Comparison of ENCODE assay signal across 18 mouse cellular contexts in genomic region chr11:57601806-57602455, GRCm38 (mm10). TPM values are rescaled to one million over a fixed set of nuclear protein-coding genes. Genes with fewer than 3 reads are reported as not detected.
DNase-seq lines count a peak whose midpoint lies in the region; ATAC-seq and TF ChIP-seq lines count a peak whose summit lies in the region.
"Had no signal": no experiment of that assay in that cellular context is flagged by ENCODE, and none has a peak within 500 bp of the region (broad histone marks: within the 10 kb centered on the region; RNA-seq: fewer than 3 reads in every experiment).

No protein-coding gene starts in this region.

- dilution Hi-C loops in CH12.LX (cut with MboI; ENCODE audit: extremely low pct_ligation_motif_present, extremely low pct_unique_long_range_greater_than_20kb, low sequenced_read_pairs) = no loop called here

- DNase-seq in heart, adult 9 months (ENCODE audit: low spot score in 2 of 2) = peak; percentile 15 to 21
- DNase-seq in heart, postnatal 25 days (ENCODE audit: low spot score) = no peak
- DNase-seq in CH12.LX (ENCODE audit: extremely low read depth) = peak; percentile 19
- DNase-seq in urinary bladder, postnatal 10 days (ENCODE audit: low spot score) = no peak
- DNase-seq in frontal cortex, adult 2 months (ENCODE audit: extremely low spot score in 1 of 2, low spot score in 1 of 2) = no peak
- DNase-seq: cerebellum, adult 2 months; forebrain, postnatal 0 days; kidney, adult 2 months; kidney, postnatal 36 days; layer of hippocampus, postnatal 36 days; lung, postnatal 14 days had no signal

- no peak for TF ChIP-seq RAD21 in CH12.LX (IDR thresholded peaks at IDR 0.05; ENCODE audit: low read depth, low read length)

- H3K27me3 ChIP-seq in CH12.LX (replicated peaks) = peaks cover 88% of the 10 kb centered on the region
- H3K27me3 ChIP-seq in midbrain, embryonic 13.5 days = peaks cover 40% of the 10 kb centered on the region
- H3K27me3 ChIP-seq: hindbrain, embryonic 15.5 days had no signal

- no peak overlapping the region for H3K9ac ChIP-seq in CH12.LX (ENCODE audit: insufficient read depth, low read depth)
- H3K9ac ChIP-seq in midbrain, embryonic 13.5 days (replicated peaks) = no peak overlapping the region
- H3K9ac ChIP-seq: forebrain, postnatal 0 days; hindbrain, embryonic 15.5 days; limb, embryonic 13.5 days had no signal

- intact Hi-C loops in heart, postnatal 25 days (cut with DNase I) = no loop called here

- TF ChIP-seq POLR2A in CH12.LX (IDR thresholded peaks at IDR 0.05; ENCODE audit: low read depth, low read length) = no peak

- H3K9me3 ChIP-seq in CH12.LX (replicated peaks; ENCODE audit: low read length) = peaks cover 7% of the 10 kb centered on the region
- no peaks in the 10 kb centered on the region for H3K9me3 ChIP-seq in midbrain, embryonic 13.5 days
- H3K9me3 ChIP-seq: hindbrain, embryonic 15.5 days; limb, embryonic 13.5 days had no signal

- in situ Hi-C loops in CH12.LX (cut with MboI; ENCODE audit: low pct_ligation_motif_present, low pct_unique_long_range_greater_than_20kb, low sequenced_read_pairs) = loop anchor here (25.0 kb wide), 1 partner anchor 335 kb away; no protein-coding TSS in a partner anchor

- no peak overlapping the region for H3K4me3 ChIP-seq in CH12.LX (replicated peaks in 1 of 3; ENCODE audit: low read depth in 2 of 3, low read length in 2 of 3, poor library complexity in 1 of 3)
- no peak overlapping the region for H3K4me3 ChIP-seq in midbrain, embryonic 13.5 days (replicated peaks)
- H3K4me3 ChIP-seq: erythroblast, embryonic 14.5 days; hindbrain, embryonic 15.5 days; limb, embryonic 13.5 days had no signal

- H3K4me2 ChIP-seq in CH12.LX (ENCODE audit: insufficient read depth, low read depth, poor library complexity, severe bottlenecking) = no peak overlapping the region
- no peak overlapping the region for H3K4me2 ChIP-seq in midbrain, embryonic 13.5 days (replicated peaks)
- H3K4me2 ChIP-seq: hindbrain, embryonic 15.5 days had no signal

- no peak for TF ChIP-seq CTCF in CH12.LX (conservative IDR thresholded peaks at IDR 0.05 in 1 of 2, IDR thresholded peaks at IDR 0.05 in 1 of 2; ENCODE audit: low read depth in 2 of 2, low read length in 2 of 2)

- peak; percentile 57 for ATAC-seq in erythroblast, adult 5-6 weeks (replicated peaks; ENCODE audit: low FRiP score, poor library complexity, severe bottlenecking)
- no peak for ATAC-seq in midbrain, embryonic 13.5 days
- ATAC-seq: CD4-positive, CD25-positive, alpha-beta regulatory T cell, adult 4 months; forebrain, postnatal 0 days had no signal

- no peaks in the 10 kb centered on the region for H3K36me3 ChIP-seq in CH12.LX (replicated peaks in 1 of 2; ENCODE audit: control insufficient read depth in 1 of 2, insufficient read depth in 1 of 2, low read length in 1 of 2)
- H3K36me3 ChIP-seq in midbrain, embryonic 13.5 days = no peaks in the 10 kb centered on the region
- H3K36me3 ChIP-seq: hindbrain, embryonic 15.5 days; limb, embryonic 13.5 days had no signal

- 78% methylated on average over 2 of the region's 2 CpGs for WGBS in midbrain, embryonic 13.5 days

- H3K79me2 ChIP-seq in CH12.LX (replicated peaks; ENCODE audit: control insufficient read depth, extremely low read depth, insufficient read depth, poor library complexity, severe bottlenecking) = no peaks in the 10 kb centered on the region

- no peak for TF ChIP-seq EP300 in CH12.LX (IDR thresholded peaks at IDR 0.05; ENCODE audit: low read length)

- no peak overlapping the region for H3K27ac ChIP-seq in CH12.LX (ENCODE audit: insufficient read depth, low read depth)
- H3K27ac ChIP-seq in midbrain, embryonic 13.5 days = peak overlapping the region; percentile 78; the same call in 1 of the 2 replicates
- H3K27ac ChIP-seq: stomach, postnatal 0 days had no signal

- peaks cover 0 to 6% of the 10 kb centered on the region in 2 experiments; a peak in 2 of 4 replicates for H3K4me1 ChIP-seq in CH12.LX (ENCODE audit: control insufficient read depth in 1 of 2, insufficient read depth in 2 of 2)
- peaks cover 54% of the 10 kb centered on the region for H3K4me1 ChIP-seq in midbrain, embryonic 13.5 days (replicated peaks)

TF ChIP-seq in CH12.LX, 34 proteins besides CTCF, POLR2A, EP300 and RAD21:
- no peak for TF ChIP-seq IRF4 (IDR thresholded peaks at IDR 0.05; ENCODE audit: low read depth, low read length)
- no peak for TF ChIP-seq TCF12 (IDR thresholded peaks at IDR 0.05; ENCODE audit: low read depth, low read length)
- TF ChIP-seq JUND (conservative IDR thresholded peaks at IDR 0.05; ENCODE audit: low read depth, low read length) = no peak
- no peak for TF ChIP-seq MAZ (IDR thresholded peaks at IDR 0.05; ENCODE audit: low read depth, low read length)
- no peak for TF ChIP-seq SMC3 (IDR thresholded peaks at IDR 0.05; ENCODE audit: low read depth, low read length)
- no peak for TF ChIP-seq MEF2A (IDR thresholded peaks at IDR 0.05; ENCODE audit: borderline replicate concordance, low read depth, low read length)
- peak; percentile 49; the same call in 1 of the 2 replicates for TF ChIP-seq MAX (IDR thresholded peaks at IDR 0.05; ENCODE audit: low read length)
- no peak for TF ChIP-seq CHD2 (IDR thresholded peaks at IDR 0.05; ENCODE audit: low read length)

RNA-seq across cellular contexts. Expression of gene Galnt10, which starts 43.3 kb away (rescaled TPM):
- total RNA-seq in heart, postnatal 25 days (2021) = 1 to 10 TPM; 8.4 to 9.0 TPM
- total RNA-seq in CH12.LX (2012; rRNA removed) = 0.85 and 0.92 TPM in 2 replicates
- total RNA-seq in CH12.LX (2014; rRNA removed) = not detected in 2 replicates
- polyA plus RNA-seq in CH12.LX (2012; ENCODE audit: insufficient read length, low read depth) = 0.07 TPM in 1 of 2 replicates, not detected in the other
- 39.4 and 43.5 TPM in 2 replicates for total RNA-seq in erythroblast, adult 5-6 weeks (2015; ENCODE audit: low replicate concordance)
- total RNA-seq in erythroblast, adult 5-6 weeks (2017; ENCODE audit: low replicate concordance) = 102 and 103 TPM in 2 replicates
- polyA plus RNA-seq in midbrain, embryonic 13.5 days (2015; fragmentation: Nextera tagmentation; extraction: Ambion mirVana) = 13.0 and 15.6 TPM in 2 replicates
- polyA plus RNA-seq in frontal cortex, adult 2 months (2012; rRNA removed) = 8.6 and 9.7 TPM in 2 replicates

Comparison
In these comparisons a context has a peak if more than half of its experiments do, and no peak if none do; other contexts are left out.
1. DNase-seq: peak in heart, adult 9 months (2 of 2) and CH12.LX (single experiment); none in heart, postnatal 25 days (single experiment), urinary bladder, postnatal 10 days (single experiment) and frontal cortex, adult 2 months (0 of 2).
2. RNA of gene Galnt10, which starts 43.3 kb away (total RNA-seq): 39.4 to 103 TPM in erythroblast, adult 5-6 weeks and 8.4 to 9.0 TPM in heart, postnatal 25 days; 0.85 to 0.92 TPM in CH12.LX; every median in the first group is over 4 times any median in the second.